Mouse (Mus musculus) 3134 (cell line): ENCODE measurements around the gene Zfp619.
"Not testable (repeated sequence)": the region's sequence is repeated elsewhere in the genome, so short reads cannot be mapped to it uniquely, and the experiment has no call there.

Experiments
- DNase-seq: peaks from one replicate; pipeline ENCODE4 v3.0.0-alpha.2; 2011; ENCODE audit warnings: low spot score; ENCODE audit not compliant: insufficient read length; ENCODE audit errors: extremely low read depth

The Zfp619 gene

DNA sequence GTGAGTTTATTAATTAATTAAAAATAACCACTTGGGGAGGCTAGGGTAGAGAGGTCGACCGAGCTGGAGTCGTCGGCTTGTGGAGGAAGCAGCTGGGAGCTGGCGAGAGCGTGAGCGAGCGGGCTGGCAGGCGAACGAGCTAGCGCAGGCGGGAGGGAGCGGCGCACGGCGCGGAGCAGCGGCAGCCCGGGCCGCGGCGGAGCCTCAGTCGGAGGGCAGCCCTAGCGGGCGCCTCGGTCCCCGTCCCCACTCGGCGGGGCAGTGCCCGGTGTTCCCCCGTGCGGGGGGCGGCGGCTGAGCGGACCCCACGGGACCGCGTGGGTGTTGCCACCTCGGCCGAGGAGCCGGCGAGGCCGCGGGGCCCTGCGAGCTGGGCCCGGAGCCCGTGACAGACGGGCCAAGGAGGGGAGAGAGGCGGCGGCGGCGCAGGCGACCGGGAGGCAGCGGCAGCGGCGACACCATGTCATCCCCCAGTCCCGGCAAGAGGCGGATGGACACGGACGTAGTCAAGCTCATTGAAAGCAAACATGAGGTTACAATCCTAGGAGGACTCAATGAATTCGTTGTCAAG lies 71.0 kb downstream of the Zfp619 start:
- DNase-seq = not testable (repeated sequence)

DNA sequence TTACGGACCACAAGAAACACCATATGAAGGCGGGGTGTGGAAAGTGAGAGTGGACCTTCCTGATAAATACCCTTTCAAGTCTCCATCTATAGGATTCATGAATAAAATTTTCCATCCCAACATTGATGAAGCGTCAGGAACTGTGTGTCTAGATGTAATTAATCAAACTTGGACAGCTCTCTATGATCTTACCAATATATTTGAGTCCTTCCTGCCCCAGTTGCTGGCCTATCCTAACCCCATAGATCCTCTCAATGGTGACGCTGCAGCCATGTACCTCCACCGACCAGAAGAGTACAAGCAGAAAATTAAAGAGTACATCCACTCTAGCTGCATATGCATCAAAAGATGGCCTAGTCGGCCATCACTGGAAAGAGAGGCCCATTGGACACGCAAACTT lies 71.5 kb downstream of the Zfp619 start:
- not testable (repeated sequence) for DNase-seq
